Mouse (Mus musculus) testis, adult 2 months (tissue): ENCODE results near the gene Ptpre.

ENCODE experiments used
- CTCF ChIP-seq: fragments of 200-500 bp; IDR thresholded peaks from 2 replicates; pipeline ENCODE4 v1.5.1; 2012; ENCODE audit warnings: low read depth, mild to moderate bottlenecking, inconsistent platforms, low read length, moderate library complexity; ENCODE audit not compliant: control insufficient read depth, insufficient read depth, insufficient replicate concordance
- POLR2A ChIP-seq: fragments of 200-500 bp; IDR thresholded peaks from 2 replicates; pipeline ENCODE4 v1.6.1; 2012; ENCODE audit warnings: low read depth, mild to moderate bottlenecking, inconsistent platforms, low read length, moderate library complexity; ENCODE audit not compliant: control insufficient read depth

DNA sequence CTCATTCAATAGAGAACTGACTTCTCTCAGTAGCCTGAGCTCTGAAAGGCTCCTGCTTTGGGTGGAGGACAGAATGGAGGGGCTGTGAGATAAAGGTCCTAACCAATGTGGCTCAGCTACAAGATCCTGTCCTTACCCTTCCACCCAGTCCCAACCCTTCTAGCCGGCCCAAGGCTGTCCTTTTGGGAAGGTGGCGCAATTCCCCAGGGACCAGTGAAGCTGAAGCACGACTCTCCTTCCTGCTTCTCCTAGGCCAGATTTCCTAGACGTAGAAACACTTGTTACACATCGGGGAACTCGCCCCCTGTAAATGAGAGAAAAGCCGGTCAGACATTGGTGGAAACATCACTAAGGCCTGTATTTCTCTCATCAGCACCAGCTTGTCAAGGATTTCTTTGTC, 126.9 kb downstream of the Ptpre start:
- TF ChIP-seq CTCF (no peak), POLR2A (no peak)
